Mouse (Mus musculus) fibroblast of lung, adult 2 months (primary cell): Measurements from ENCODE around the gene Gm3604.
"Not testable (repeated sequence)": the region's sequence is repeated elsewhere in the genome, so short reads cannot be mapped to it uniquely, and the experiment has no call there.

Experiments
- DNase-seq: peaks from one replicate; pipeline ENCODE4 v3.0.0-alpha.2; 2011; ENCODE audit warnings: low read depth

Gm3604 gene

DNA sequence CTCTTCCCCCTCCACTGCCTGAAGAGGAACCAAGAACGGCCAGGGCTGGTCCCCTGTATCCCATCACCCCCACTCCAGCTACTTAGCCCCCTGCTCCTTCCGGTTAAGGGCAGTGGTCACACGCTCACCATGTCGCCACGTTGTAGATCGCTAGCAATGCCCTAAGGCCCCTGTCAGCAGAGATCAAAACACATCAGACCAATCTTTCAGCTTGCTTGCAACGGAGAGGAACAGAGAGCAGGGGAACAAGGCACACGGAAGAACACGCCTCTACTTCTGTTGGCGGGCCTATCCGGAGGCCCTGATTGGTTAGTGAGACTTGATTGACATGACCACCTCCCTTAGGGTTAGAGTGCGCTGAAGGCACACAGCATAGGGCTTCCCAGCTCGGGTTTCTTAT, at the start of gene Gm3604:
Gm3604 (minus strand) TSS at position 226 of the 400 bp plus-strand sequence.
- DNase-seq, result peak; percentile 30

DNA sequence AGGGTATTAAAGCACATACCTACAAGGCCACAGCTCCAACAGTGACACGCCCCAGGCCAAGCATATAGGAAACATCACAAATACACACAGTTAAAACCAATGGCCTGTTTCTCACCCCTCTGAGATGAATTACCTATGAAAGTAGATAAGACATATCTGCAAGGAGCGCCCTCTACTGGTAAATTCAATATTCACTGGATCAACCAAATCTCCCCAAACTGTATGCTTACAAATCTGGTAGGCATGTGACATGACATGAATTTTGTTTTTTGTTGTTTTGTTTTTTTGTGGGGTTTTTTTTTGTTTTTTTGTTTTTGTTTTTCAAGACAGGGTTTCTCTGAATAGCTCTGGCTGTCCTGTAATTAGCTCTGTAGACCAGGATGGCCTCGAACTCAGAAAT, 16.2 kb upstream of the Gm3604 start:
- DNase-seq, result not testable (repeated sequence)

DNA sequence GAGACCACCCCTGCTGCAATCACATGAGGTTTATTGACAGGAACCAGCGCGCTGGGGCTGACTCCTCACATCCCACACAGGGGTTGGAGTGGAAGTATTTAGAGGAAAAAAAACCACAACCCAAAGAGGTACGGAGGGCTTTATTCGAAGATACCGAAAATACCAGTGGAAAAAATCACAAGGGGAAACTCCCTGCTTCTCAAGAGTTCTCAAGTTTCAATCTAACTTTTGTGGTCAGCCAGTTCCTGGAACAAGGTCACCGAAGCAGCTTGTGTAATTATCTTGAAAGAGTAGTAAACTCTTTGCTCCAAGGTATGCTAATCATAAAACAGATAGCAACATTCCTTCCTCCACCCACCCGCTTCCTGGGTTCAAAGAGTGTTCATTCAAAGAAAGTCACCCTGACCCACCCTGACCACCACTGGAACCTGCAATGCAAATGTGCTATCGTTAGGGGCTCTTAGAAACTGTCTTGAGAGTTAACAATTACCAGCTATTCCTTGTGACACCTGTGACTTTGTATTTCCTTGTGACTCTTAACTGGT, 7.2 kb upstream of the Gm3604 start:
- DNase-seq, result not testable (repeated sequence)

DNA sequence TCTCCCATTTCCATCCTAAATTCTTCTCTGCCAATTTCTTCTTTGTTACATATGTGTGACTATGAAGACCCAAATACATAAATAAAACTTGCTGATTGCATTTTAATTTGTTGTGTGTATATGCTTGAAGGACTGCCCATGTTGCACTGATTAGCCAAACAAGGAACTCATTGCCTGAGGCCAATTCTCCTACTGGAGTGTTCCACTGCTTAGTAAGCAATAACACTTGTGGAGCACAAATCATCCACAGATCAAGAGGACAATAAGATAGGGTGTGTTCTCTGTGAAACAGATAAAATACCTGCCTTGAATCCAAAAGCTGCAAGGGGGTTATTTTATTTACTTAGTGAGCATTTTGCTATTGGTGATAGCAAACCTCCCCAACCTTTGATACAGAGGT, 51.2 kb downstream of the Gm3604 start:
- DNase-seq, result no peak

DNA sequence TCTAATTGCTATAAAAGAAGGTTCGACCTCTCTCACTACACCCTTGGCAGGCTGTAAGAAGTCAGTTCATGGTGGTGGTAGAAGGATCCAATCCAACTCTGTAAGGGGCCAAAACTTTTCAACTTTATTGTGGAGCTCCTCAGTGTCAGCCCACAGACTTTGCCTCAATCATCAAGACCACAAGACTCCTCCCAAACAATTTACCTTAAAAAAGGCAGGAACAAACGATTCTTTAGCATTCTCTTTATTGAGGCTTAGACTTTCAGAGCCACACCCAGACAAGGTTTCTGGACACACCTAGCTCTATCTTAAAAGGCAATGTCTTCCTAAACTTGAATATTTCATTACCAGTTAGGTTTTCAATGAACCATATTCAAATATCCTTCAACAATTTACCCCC, 51.6 kb downstream of the Gm3604 start:
- DNase-seq, result no peak
